Mouse (Mus musculus) adipose tissue, adult 10 weeks (tissue): ENCODE data around the gene Wdr75. TPM values are rescaled to one million over a fixed set of nuclear protein-coding genes. Genes with fewer than 3 reads are reported as not detected.

Experiments
- polyA plus RNA-seq: library from polyadenylated mRNA; stranded (reverse); fragments of 350-450 nt; fragmentation: Illumina TruSeq; extraction: RNeasy Lipid Tissue Mini Kit (QIAGEN cat#74804); gene quantifications from one replicate; pipeline ENCODE4 v1.2.3, GENCODE M21; 2014; ENCODE audit warnings: low read depth, low replicate concordance

Wdr75 gene
- polyA plus RNA-seq, result 24.5 TPM

DNA sequence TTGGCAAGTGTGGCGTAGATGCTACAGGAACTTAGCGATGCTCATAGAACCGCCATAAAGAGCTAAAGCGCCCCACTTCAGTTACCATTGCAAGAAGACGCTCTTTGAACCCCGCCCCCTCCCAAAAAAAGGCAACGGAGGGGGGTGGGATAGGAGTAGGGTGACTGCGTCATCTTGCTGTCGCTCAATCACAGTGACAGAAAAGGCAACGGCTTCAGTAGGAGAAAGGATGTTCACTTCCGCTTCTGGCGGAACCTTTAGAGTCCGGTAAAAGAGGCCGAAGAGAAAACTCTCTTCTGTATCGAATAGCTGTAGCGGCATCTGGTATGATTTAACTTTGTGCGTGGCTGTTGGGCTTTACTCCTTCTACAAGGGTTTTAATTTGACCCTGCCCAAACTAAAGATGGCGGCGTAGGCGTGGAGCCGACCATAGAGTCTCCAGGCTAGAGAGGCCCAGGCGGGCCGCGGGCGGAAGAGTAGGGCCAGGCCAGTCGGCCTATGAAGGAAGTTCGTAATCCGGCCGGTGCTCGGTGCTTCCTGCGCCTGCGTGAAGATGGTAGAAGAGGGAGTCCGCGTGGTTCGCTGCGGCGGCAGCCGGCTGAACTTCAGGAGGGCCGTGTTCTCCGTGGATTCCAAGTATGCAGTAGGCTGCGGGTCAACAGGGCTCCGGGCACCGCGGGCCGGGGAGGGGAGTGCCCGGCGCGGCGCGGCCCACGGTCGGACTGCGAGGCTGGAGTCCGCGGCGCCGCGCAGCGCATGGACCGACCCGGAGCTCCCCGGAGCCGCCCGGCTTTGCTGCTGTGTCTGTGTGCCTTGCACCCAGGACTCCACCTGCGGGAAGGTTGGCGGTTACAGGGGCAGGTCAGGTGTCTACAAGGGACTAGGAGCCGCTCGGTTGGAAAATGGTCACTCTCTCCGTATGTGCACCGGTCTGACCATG lies at the start of gene Wdr75:
Gene Wdr75 (plus strand): TSS at position 198 of the 940 bp plus-strand sequence.

Other genes with a start within 250 kb of the Wdr75 start
- not detected for gene Gm5269, start 95.1 kb downstream of the Wdr75 start, polyA plus RNA-seq
- gene Slc40a1, start 131.4 kb downstream of the Wdr75 start, polyA plus RNA-seq, result 11.0 TPM